Mouse (Mus musculus) left cerebral cortex, postnatal 36 days (tissue): Measurements from ENCODE around the gene Mrps18a. TPM values are rescaled to one million over a fixed set of nuclear protein-coding genes. Genes with fewer than 3 reads are reported as not detected.

ENCODE experiments used
- DNase-seq, 2 experiments: peaks; one replicate each; pipeline ENCODE4 v3.0.0; 2021 to 2022; ENCODE audit warnings: low spot score in 2 of 2, mixed read lengths in 1 of 2
- intact Hi-C: fragments of 180-260 bp; cut with DNase I; formaldehyde crosslinking; loops from one replicate; pipeline ENCODE4 v1.15.1; 2025
- total RNA-seq, 2 experiments: library from RNA; stranded (reverse); gene quantifications; 2 replicates each; pipeline ENCODE4 v1.2.3; 2021

The Mrps18a gene
- 10 to 100 TPM; 84.1 to 88.9 TPM for total RNA-seq

GRCm38 (mm10) chr17:46110402-46111289 lies at the start of gene Mrps18a:
TSS of gene Mrps18a (plus strand) at chr17:46110986.
- peak; percentile 87 to 88 for DNase-seq
- intact Hi-C loops = loop anchor here (5.0 kb wide), 1 partner anchor 78 kb away; the partner anchor contains the start of gene Vegfa

GRCm38 (mm10) chr17:46063283-46063973 lies 47.4 kb upstream of the Mrps18a start:
- intact Hi-C loops = no loop called here
- no peak for DNase-seq

GRCm38 (mm10) chr17:46063974-46064312 lies 46.8 kb upstream of the Mrps18a start:
- intact Hi-C loops = no loop called here
- DNase-seq = no peak

GRCm38 (mm10) chr17:46070046-46070445 lies 40.7 kb upstream of the Mrps18a start:
- DNase-seq = no peak
- intact Hi-C loops = no loop called here

- intact Hi-C loops = no loop called here
- DNase-seq = no peak
Observed at GRCm38 (mm10) chr17:46071531-46071930, 39.3 kb upstream of the Mrps18a start.

GRCm38 (mm10) chr17:46073730-46074301 lies 37.0 kb upstream of the Mrps18a start:
- intact Hi-C loops = no loop called here
- DNase-seq = peak; percentile 12 to 15

- intact Hi-C loops = no loop called here
- no peak for DNase-seq
Observed at GRCm38 (mm10) chr17:46074398-46075115, 36.2 kb upstream of the Mrps18a start.

GRCm38 (mm10) chr17:46075116-46075485 lies 35.7 kb upstream of the Mrps18a start:
- no peak for DNase-seq
- intact Hi-C loops = no loop called here

GRCm38 (mm10) chr17:46075551-46076259 lies 35.1 kb upstream of the Mrps18a start:
- intact Hi-C loops = no loop called here
- no peak for DNase-seq

- intact Hi-C loops = no loop called here
- no peak for DNase-seq
Observed at GRCm38 (mm10) chr17:46076260-46076551, 34.6 kb upstream of the Mrps18a start.

GRCm38 (mm10) chr17:46077921-46078534 lies 32.8 kb upstream of the Mrps18a start:
- no peak for DNase-seq
- intact Hi-C loops = no loop called here

GRCm38 (mm10) chr17:46079037-46079436 lies 31.7 kb upstream of the Mrps18a start:
- intact Hi-C loops = no loop called here
- no peak for DNase-seq

GRCm38 (mm10) chr17:46080388-46080787 lies 30.4 kb upstream of the Mrps18a start:
- intact Hi-C loops = no loop called here
- DNase-seq = no peak

- intact Hi-C loops = no loop called here
- DNase-seq = no peak
Observed at GRCm38 (mm10) chr17:46081042-46081441, 29.7 kb upstream of the Mrps18a start.

- DNase-seq = no peak
- intact Hi-C loops = no loop called here
Observed at GRCm38 (mm10) chr17:46081657-46082056, 29.1 kb upstream of the Mrps18a start.

- intact Hi-C loops = no loop called here
Observed at GRCm38 (mm10) chr17:46083381-46083780, 27.4 kb upstream of the Mrps18a start.

GRCm38 (mm10) chr17:46084091-46084501 lies 26.7 kb upstream of the Mrps18a start:
- intact Hi-C loops = no loop called here
- peak; percentile 44 to 61 for DNase-seq

More at GRCm38 (mm10) chr17:46083381-46083780, 27.4 kb upstream of the Mrps18a start:
- no peak for DNase-seq

GRCm38 (mm10) chr17:46086341-46086870 lies 24.4 kb upstream of the Mrps18a start:
- no peak for DNase-seq
- intact Hi-C loops = no loop called here

- no peak for DNase-seq
- intact Hi-C loops = no loop called here
Observed at GRCm38 (mm10) chr17:46091351-46091750, 19.4 kb upstream of the Mrps18a start.
